Mouse (Mus musculus) CH12.LX (cell line): ENCODE results near the gene Srgap2. TPM values are rescaled to one million over a fixed set of nuclear protein-coding genes. Genes with fewer than 3 reads are reported as not detected.
A peak's percentile ranks its signal among the peaks of the same experiment; 100 is the strongest.
"Not testable (repeated sequence)": the region's sequence is repeated elsewhere in the genome, so short reads cannot be mapped to it uniquely, and the experiment has no call there.

ENCODE experiments used
- DNase-seq: peaks from one replicate; pipeline ENCODE4 v3.0.0-alpha.2; 2013; ENCODE audit errors: extremely low read depth
- H3K27ac ChIP-seq: 2 replicates; pipeline ENCODE4 v1.5.1; 2012; ENCODE audit warnings: low read depth, mild to moderate bottlenecking, control low read depth, moderate library complexity; ENCODE audit not compliant: insufficient read depth
- H3K27me3 ChIP-seq: replicated peaks from 2 replicates; pipeline ENCODE3; 2012; ENCODE audit warnings: inconsistent platforms
- H3K36me3 ChIP-seq, 2 experiments: replicated peaks in 1 of 2; 2 replicates each; pipeline versions ENCODE3 to v1.6.1; 2012; ENCODE audit warnings: inconsistent platforms in 1 of 2, low read length in 1 of 2, mild to moderate bottlenecking in 1 of 2, mixed read lengths in 1 of 2, moderate library complexity in 1 of 2; ENCODE audit not compliant: control insufficient read depth in 1 of 2, insufficient read depth in 1 of 2
- H3K4me1 ChIP-seq, 2 experiments: 2 replicates each; pipeline ENCODE4 v1.6.1; 2012; ENCODE audit warnings: inconsistent platforms in 1 of 2, moderate library complexity in 1 of 2; ENCODE audit not compliant: insufficient read depth in 2 of 2, control insufficient read depth in 1 of 2
- H3K4me2 ChIP-seq: 2 replicates; pipeline ENCODE4 v1.6.1; 2012; ENCODE audit warnings: low read depth, mild to moderate bottlenecking, control low read depth; ENCODE audit not compliant: poor library complexity, insufficient read depth, severe bottlenecking
- H3K4me3 ChIP-seq, 3 experiments: fragments of 150-350 bp in 1 of 3; sonication (generic) in 1 of 3; replicated peaks in 1 of 3; 2 replicates each; pipeline versions ENCODE3 to v1.5.1; 2011 to 2012; ENCODE audit warnings: low read depth in 2 of 3, low read length in 2 of 3, mild to moderate bottlenecking in 2 of 3, moderate library complexity in 2 of 3, control low read depth in 1 of 3, improper control_type of control experiment in 1 of 3, inconsistent platforms in 1 of 3, mixed read lengths in 1 of 3; ENCODE audit not compliant: poor library complexity in 1 of 3
- H3K79me2 ChIP-seq: replicated peaks from 2 replicates; pipeline ENCODE4 v1.6.1; 2012; ENCODE audit warnings: mild to moderate bottlenecking, moderate library complexity; ENCODE audit not compliant: control insufficient read depth, poor library complexity, insufficient read depth, severe bottlenecking; ENCODE audit errors: extremely low read depth
- H3K9ac ChIP-seq: 2 replicates; pipeline ENCODE4 v1.6.1; 2012; ENCODE audit warnings: low read depth, mild to moderate bottlenecking, control low read depth, moderate library complexity; ENCODE audit not compliant: insufficient read depth
- H3K9me3 ChIP-seq: replicated peaks from 2 replicates; pipeline ENCODE3; 2012; ENCODE audit warnings: low read length, inconsistent platforms, mixed read lengths
- CHD1 ChIP-seq: IDR thresholded peaks from 2 replicates; pipeline ENCODE4 v1.6.1; 2012; ENCODE audit warnings: low read depth, low read length, improper control_type of control experiment, inconsistent platforms
- CTCF ChIP-seq, 2 experiments: IDR thresholded peaks in 1 of 2; conservative IDR thresholded peaks in 1 of 2; 2 replicates each; pipeline ENCODE4 v1.5.1; 2011 to 2012; ENCODE audit warnings: low read depth in 2 of 2, low read length in 2 of 2, improper control_type of control experiment in 1 of 2, inconsistent platforms in 1 of 2, mild to moderate bottlenecking in 1 of 2, moderate library complexity in 1 of 2
- E2F4 ChIP-seq: IDR thresholded peaks from 2 replicates; pipeline ENCODE4 v1.6.1; 2011; ENCODE audit warnings: low read depth, low read length, improper control_type of control experiment; ENCODE audit not compliant: insufficient replicate concordance
- ELF1 ChIP-seq: IDR thresholded peaks from 2 replicates; pipeline ENCODE4 v1.6.1; 2014; ENCODE audit warnings: low read depth, mild to moderate bottlenecking, inconsistent platforms, low read length, improper control_type of control experiment
- EP300 ChIP-seq: IDR thresholded peaks from 2 replicates; pipeline ENCODE4 v1.6.1; 2011; ENCODE audit warnings: low read length, improper control_type of control experiment
- ETS1 ChIP-seq: conservative IDR thresholded peaks from 2 replicates; pipeline ENCODE4 v1.6.1; 2012; ENCODE audit warnings: low read depth, mild to moderate bottlenecking, inconsistent platforms, low read length, improper control_type of control experiment, moderate library complexity
- GABPA ChIP-seq: IDR thresholded peaks from 2 replicates; pipeline ENCODE4 v1.6.1; 2012; ENCODE audit warnings: low read depth, low read length, improper control_type of control experiment, inconsistent platforms; ENCODE audit not compliant: insufficient replicate concordance
- IRF4 ChIP-seq: IDR thresholded peaks from 2 replicates; pipeline ENCODE4 v1.6.1; 2014; ENCODE audit warnings: low read depth, mild to moderate bottlenecking, inconsistent platforms, low read length, improper control_type of control experiment
- JUN ChIP-seq: IDR thresholded peaks from 2 replicates; pipeline ENCODE4 v1.6.1; 2011; ENCODE audit warnings: low read depth, mild to moderate bottlenecking, low read length, improper control_type of control experiment, moderate library complexity; ENCODE audit not compliant: insufficient read depth
- JUND ChIP-seq: conservative IDR thresholded peaks from 2 replicates; pipeline ENCODE4 v1.6.1; 2011; ENCODE audit warnings: low read depth, low read length, improper control_type of control experiment
- MAZ ChIP-seq: IDR thresholded peaks from 2 replicates; pipeline ENCODE4 v1.6.1; 2012; ENCODE audit warnings: low read depth, mild to moderate bottlenecking, inconsistent platforms, low read length, improper control_type of control experiment, moderate library complexity
- MEF2A ChIP-seq: IDR thresholded peaks from 2 replicates; pipeline ENCODE4 v1.6.1; 2014; ENCODE audit warnings: low read depth, mild to moderate bottlenecking, inconsistent platforms, low read length, improper control_type of control experiment, borderline replicate concordance
- NRF1 ChIP-seq: IDR thresholded peaks from 2 replicates; pipeline ENCODE4 v1.6.1; 2014; ENCODE audit warnings: low read depth, mild to moderate bottlenecking, inconsistent platforms, low read length, improper control_type of control experiment, moderate library complexity
- PAX5 ChIP-seq: IDR thresholded peaks from 2 replicates; pipeline ENCODE4 v1.6.1; 2012; ENCODE audit warnings: low read length, inconsistent platforms, mixed read lengths
- TBP ChIP-seq: conservative IDR thresholded peaks from 2 replicates; pipeline ENCODE4 v1.6.1; 2011; ENCODE audit warnings: low read depth, low read length, improper control_type of control experiment
- TCF12 ChIP-seq: IDR thresholded peaks from 2 replicates; pipeline ENCODE4 v1.6.1; 2014; ENCODE audit warnings: low read depth, mild to moderate bottlenecking, inconsistent platforms, low read length, improper control_type of control experiment
- ZC3H11A ChIP-seq: IDR thresholded peaks from 2 replicates; pipeline ENCODE4 v1.6.1; 2012; ENCODE audit warnings: low read depth, mild to moderate bottlenecking, inconsistent platforms, low read length, improper control_type of control experiment
- dilution Hi-C: fragments of 300-500 bp; cut with MboI; formaldehyde crosslinking; loops from 2 replicates; pipeline ENCODE4 v1.14.3; 2020; ENCODE audit warnings: low sequenced_read_pairs; ENCODE audit not compliant: extremely low pct_unique_long_range_greater_than_20kb, extremely low pct_ligation_motif_present
- in situ Hi-C: fragments of 300-500 bp; cut with MboI; formaldehyde crosslinking; loops from 3 replicates; pipeline ENCODE4 v1.14.3; 2019; ENCODE audit warnings: low sequenced_read_pairs, low pct_ligation_motif_present, low pct_unique_long_range_greater_than_20kb, mixed read lengths
- polyA plus RNA-seq: library from polyadenylated mRNA; unstranded; fragments of >175 nt; gene quantifications from 2 replicates; pipeline ENCODE4 v1.2.1, GENCODE M21; 2012; ENCODE audit warnings: low read depth; ENCODE audit not compliant: insufficient read length
- total RNA-seq, 2 experiments: library from RNA; depleted of rRNA; stranded (reverse); fragments of 300-350 nt in 1 of 2; fragments of >200 nt in 1 of 2; gene quantifications; 2 replicates each; pipeline ENCODE4 v1.2.3; 2012 to 2014

The Srgap2 gene
- total and polyA plus RNA-seq, 3 experiments, result 9.7 to 28.1 (median 26.8) TPM

GRCm38 (mm10) chr1:131331180-131331579 lies 196.0 kb downstream of the Srgap2 start:
- DNase-seq, result peak; percentile 23
- peaks cover 19 to 55% of the 10 kb centered on the region in 2 experiments; a peak in 3 of 4 replicates for H3K4me1 ChIP-seq
- H3K9me3 ChIP-seq, result no peaks in the 10 kb centered on the region
- dilution Hi-C loops, result no loop called here
- no peak overlapping the region for H3K27ac ChIP-seq
- peaks cover 18 to 46% of the 10 kb centered on the region in 2 experiments for H3K36me3 ChIP-seq
- no peak overlapping the region for H3K9ac ChIP-seq
- no peak overlapping the region for H3K4me3 ChIP-seq
- peak; percentile 62; the same call in 1 of the 2 replicates for TF ChIP-seq TBP
- TF ChIP-seq ETS1, result peak; percentile 78; the same call in 1 of the 2 replicates
- TF ChIP-seq MEF2A, result peak; percentile 98
- peak; percentile 70 for TF ChIP-seq EP300
- TF ChIP-seq IRF4, result peak; percentile 61; the same call in 1 of the 2 replicates
- TF ChIP-seq TCF12, result 0 out of 2 replicates have a peak, but pooled peaks have one; percentile 25
- no peak; the same call in 1 of the 2 replicates for TF ChIP-seq JUND
- TF ChIP-seq ELF1, result no peak
- peak; percentile 34; the same call in 1 of the 2 replicates for TF ChIP-seq JUN
- in situ Hi-C loops, result no loop called here
- no peaks in the 10 kb centered on the region for H3K27me3 ChIP-seq
- no peaks in the 10 kb centered on the region for H3K79me2 ChIP-seq
- H3K4me2 ChIP-seq, result peak overlapping the region; percentile 57

DNA sequence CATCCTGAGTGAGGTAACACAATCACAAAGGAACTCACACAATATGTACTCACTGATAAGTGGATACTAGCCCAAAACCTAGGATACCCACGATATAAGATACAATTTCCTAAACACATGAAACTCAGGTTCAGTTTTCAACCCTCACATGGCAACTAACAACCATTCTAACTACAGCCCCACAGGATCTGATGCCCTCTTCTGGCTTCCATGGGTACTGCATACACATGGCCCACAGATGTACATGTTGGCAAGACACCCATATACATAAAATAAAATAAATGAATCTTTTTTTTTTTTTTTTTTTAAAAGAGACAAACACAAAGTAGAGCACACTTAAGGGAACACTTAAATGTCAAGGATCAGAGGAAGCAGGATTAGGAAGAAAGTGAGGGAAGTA lies 198.1 kb downstream of the Srgap2 start:
- H3K4me2 ChIP-seq, H3K4me3 ChIP-seq, H3K9ac ChIP-seq: not testable (repeated sequence)
- peak; percentile 29 for DNase-seq
- TF ChIP-seq CTCF (conservative IDR thresholded peaks at IDR 0.05 in 1 of 2, IDR thresholded peaks at IDR 0.05 in 1 of 2; ENCODE audit: low read depth in 2 of 2, low read length in 2 of 2), result peak in 1 of 2 experiments; percentile 27; a peak in 3 of 4 replicates
- TF ChIP-seq, all 38 proteins: peak for 1; not testable (repeated sequence) for 37
- H3K9me3 ChIP-seq, H3K27ac ChIP-seq, in situ Hi-C loops, H3K27me3 ChIP-seq, dilution Hi-C loops, H3K79me2 ChIP-seq: not testable (repeated sequence)
- H3K4me1 ChIP-seq, result peaks cover 9 to 34% of the 10 kb centered on the region in 2 experiments; a peak in 3 of 4 replicates
- peaks cover 14 to 44% of the 10 kb centered on the region in 2 experiments for H3K36me3 ChIP-seq

GRCm38 (mm10) chr1:131327167-131327566 lies 200.0 kb downstream of the Srgap2 start:
- no peak for DNase-seq
- in situ Hi-C loops, result no loop called here
- dilution Hi-C loops, result no loop called here

More at GRCm38 (mm10) chr1:131327167-131327566, 200.0 kb downstream of the Srgap2 start:
- TF ChIP-seq CHD1 (no peak), GABPA (no peak), ZC3H11A (no peak), MAZ (no peak), E2F4 (no peak), PAX5 (no peak), EP300 (no peak), NRF1 (no peak)
- no peaks in the 10 kb centered on the region for H3K79me2 ChIP-seq
- H3K4me1 ChIP-seq, result peaks cover 6 to 19% of the 10 kb centered on the region in 2 experiments; a peak in 3 of 4 replicates
- no peak overlapping the region for H3K4me3 ChIP-seq
- no peaks in the 10 kb centered on the region for H3K27me3 ChIP-seq
- peaks cover 8 to 40% of the 10 kb centered on the region in 2 experiments for H3K36me3 ChIP-seq
- H3K4me2 ChIP-seq, result no peak overlapping the region
- H3K9me3 ChIP-seq, result no peaks in the 10 kb centered on the region
- H3K27ac ChIP-seq, result no peak overlapping the region
- no peak overlapping the region for H3K9ac ChIP-seq
